Mouse (Mus musculus): ENCODE measurements around the gene Abat. TPM values are rescaled to one million over a fixed set of nuclear protein-coding genes. Genes with fewer than 3 reads are reported as not detected.
"Not testable (repeated sequence)": the region's sequence is repeated elsewhere in the genome, so short reads cannot be mapped to it uniquely, and the experiment has no call there.

The Abat gene
- polyA plus RNA-seq, 1 experiment from 2014 or later: 16.2 TPM

DNA sequence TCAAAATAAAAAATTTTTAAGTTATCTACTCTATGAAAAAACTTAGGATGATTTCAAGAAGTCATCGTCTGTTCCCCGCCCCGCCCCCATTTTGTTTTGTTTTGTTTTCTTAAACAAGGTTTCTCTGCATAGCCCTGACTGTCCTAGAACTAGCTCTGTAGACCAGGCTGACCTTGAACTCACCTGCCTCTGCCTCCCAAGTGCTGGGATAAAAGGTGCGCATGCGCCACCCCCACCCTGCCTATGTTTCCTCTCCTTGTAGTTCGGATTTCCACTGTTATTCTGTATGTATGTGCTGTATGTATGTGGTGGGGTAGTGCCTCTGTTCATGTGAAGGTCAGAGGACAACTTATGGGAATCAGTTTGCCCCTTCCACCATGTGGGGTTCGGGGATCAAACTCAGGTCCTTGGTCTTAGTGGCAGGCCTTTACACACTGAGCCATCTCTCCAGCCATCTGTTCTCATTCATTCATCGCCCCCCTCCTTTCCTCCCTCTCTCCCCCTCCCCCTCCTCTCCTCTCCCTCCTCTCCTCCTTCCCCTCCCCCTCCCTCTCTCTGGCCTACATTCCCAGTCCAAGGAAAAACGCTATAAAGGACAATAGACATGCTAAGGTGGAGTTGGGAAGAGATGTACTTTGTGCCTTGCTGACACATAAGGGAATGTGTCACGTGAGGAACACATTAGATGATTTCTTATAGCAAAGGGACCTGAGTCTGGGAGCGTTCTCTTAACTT lies 21.4 kb downstream of the Abat start:
- Histone ChIP-seq H3K4me3 (ENCODE audit: low read depth, low read length) (no peak overlapping the region), H3K4me1 (ENCODE audit: control insufficient read depth, insufficient read depth, low read length) (no peaks in the 10 kb centered on the region), H3K27me3 (ENCODE audit: control insufficient read depth, insufficient read depth, low read length) (no peaks in the 10 kb centered on the region), H3K36me3 (ENCODE audit: control insufficient read depth, insufficient read depth, low read length) (no peaks in the 10 kb centered on the region), H3K9ac (replicated peaks; ENCODE audit: low read depth, low read length) (no peak overlapping the region), H3K9me3 (ENCODE audit: control insufficient read depth, low read depth, low read length) (no peaks in the 10 kb centered on the region), H3K4me2 (replicated peaks; ENCODE audit: low read depth, low read length) (no peak overlapping the region), H3K27ac (ENCODE audit: low read length) (no peak overlapping the region)
- no peak for ATAC-seq (ENCODE audit: insufficient number of reproducible peaks, insufficient read depth, low FRiP score, low read depth)
- 89% methylated on average over 11 of the region's 11 CpGs for WGBS

DNA sequence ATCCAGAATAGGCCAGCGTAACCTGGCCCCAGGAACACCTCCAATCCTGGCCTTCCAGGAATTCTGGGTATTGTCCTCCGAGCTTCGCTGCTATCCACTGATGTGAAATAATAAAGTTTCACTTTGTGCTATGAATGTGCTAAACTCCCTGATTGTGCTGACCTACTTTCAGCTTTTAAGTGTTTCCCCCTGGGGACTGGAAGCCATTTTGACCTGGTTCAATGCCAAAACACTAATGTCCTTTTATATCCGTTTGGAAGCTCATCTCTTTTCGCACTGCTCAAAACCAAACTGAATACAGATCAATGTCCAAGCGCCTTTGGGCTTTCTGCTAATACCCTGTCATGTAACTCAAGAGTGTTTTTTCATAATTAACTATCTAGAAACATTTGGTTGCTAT lies 22.2 kb downstream of the Abat start:
- Histone ChIP-seq H3K27ac (ENCODE audit: low read length) (no peak overlapping the region), H3K36me3 (ENCODE audit: control insufficient read depth, insufficient read depth, low read length) (no peaks in the 10 kb centered on the region), H3K4me1 (ENCODE audit: control insufficient read depth, insufficient read depth, low read length) (no peaks in the 10 kb centered on the region), H3K4me2 (replicated peaks; ENCODE audit: low read depth, low read length) (no peak overlapping the region), H3K9ac (replicated peaks; ENCODE audit: low read depth, low read length) (no peak overlapping the region), H3K9me3 (ENCODE audit: control insufficient read depth, low read depth, low read length) (no peaks in the 10 kb centered on the region), H3K27me3 (ENCODE audit: control insufficient read depth, insufficient read depth, low read length) (no peaks in the 10 kb centered on the region), H3K4me3 (ENCODE audit: low read depth, low read length) (no peak overlapping the region)
- 87% methylated on average over 6 of the region's 6 CpGs for WGBS
- no peak for ATAC-seq (ENCODE audit: insufficient number of reproducible peaks, insufficient read depth, low FRiP score, low read depth)

DNA sequence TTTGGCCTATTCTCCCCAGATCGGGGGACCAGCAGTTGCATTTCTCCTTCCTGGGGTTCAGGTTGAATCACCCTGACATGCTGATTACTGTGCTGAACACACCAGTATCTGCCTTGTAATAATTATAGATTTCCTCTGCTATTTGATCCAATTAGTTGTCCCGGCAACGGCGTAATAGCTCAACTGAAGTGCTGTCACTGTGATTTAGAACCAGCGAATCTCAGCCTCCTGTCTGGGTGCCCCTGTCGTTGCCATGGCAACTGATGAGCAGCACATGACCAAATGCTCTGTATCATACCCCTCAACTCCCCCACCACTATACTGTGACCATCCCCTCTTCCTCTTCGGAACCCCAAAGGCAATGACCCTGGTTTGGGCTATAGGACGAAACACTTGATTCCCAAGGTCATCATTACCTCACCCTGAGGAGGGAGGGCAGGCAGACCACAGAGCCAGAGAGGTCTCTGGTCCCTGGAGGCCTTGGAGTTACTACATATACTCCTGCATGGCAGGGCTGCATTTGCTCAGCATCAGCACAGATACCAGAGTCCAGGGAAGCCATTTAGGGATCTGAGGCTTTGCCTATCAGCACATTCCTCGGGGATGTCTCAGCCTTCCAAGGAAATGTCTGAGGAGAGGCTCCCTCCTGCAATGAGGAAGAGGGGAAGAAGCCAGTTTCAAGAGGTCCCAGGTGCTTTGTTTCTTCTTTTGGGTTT lies 26.1 kb downstream of the Abat start:
- H3K4me3 ChIP-seq (ENCODE audit: low read depth, low read length): no peak overlapping the region
- no peak overlapping the region for H3K9ac ChIP-seq (replicated peaks; ENCODE audit: low read depth, low read length)
- H3K4me1 ChIP-seq (ENCODE audit: control insufficient read depth, insufficient read depth, low read length): no peaks in the 10 kb centered on the region
- H3K27me3 ChIP-seq (ENCODE audit: control insufficient read depth, insufficient read depth, low read length): no peaks in the 10 kb centered on the region
- H3K9me3 ChIP-seq (ENCODE audit: control insufficient read depth, low read depth, low read length): no peaks in the 10 kb centered on the region
- H3K4me2 ChIP-seq (replicated peaks; ENCODE audit: low read depth, low read length): no peak overlapping the region
- WGBS: 45% methylated on average over 9 of the region's 9 CpGs
- H3K36me3 ChIP-seq (ENCODE audit: control insufficient read depth, insufficient read depth, low read length): no peaks in the 10 kb centered on the region
- peak; percentile 14; the same call in 1 of the 2 replicates for ATAC-seq (ENCODE audit: insufficient number of reproducible peaks, insufficient read depth, low FRiP score, low read depth)
- H3K27ac ChIP-seq (ENCODE audit: low read length): no peak overlapping the region; the same call in 1 of the 2 replicates

DNA sequence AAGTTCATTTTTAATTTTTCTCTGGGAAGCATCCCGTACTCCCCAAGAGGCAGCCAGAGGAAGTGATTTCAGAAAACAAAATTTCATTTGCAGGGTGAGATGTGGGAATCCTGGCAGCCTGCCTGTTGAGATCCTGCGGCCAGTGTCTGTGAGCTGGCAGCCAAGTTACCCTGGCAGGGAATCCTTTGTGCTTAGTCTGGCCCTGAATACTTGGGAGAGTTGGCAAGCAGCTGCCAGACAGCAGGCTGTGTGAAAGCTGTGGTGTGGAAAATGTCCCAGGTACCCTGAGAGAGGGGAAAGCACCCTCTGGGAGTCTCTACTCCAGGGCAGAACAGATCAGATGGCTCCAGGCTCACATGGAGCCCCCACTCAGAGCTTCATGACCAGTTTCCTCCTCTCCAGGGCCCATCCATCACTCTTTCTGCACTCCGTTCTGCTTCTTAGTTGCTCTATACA lies 27.7 kb downstream of the Abat start:
- no peaks in the 10 kb centered on the region for H3K36me3 ChIP-seq (ENCODE audit: control insufficient read depth, insufficient read depth, low read length)
- no peak overlapping the region for H3K9ac ChIP-seq (replicated peaks; ENCODE audit: low read depth, low read length)
- H3K9me3 ChIP-seq (ENCODE audit: control insufficient read depth, low read depth, low read length): no peaks in the 10 kb centered on the region
- no peak for ATAC-seq (ENCODE audit: insufficient number of reproducible peaks, insufficient read depth, low FRiP score, low read depth)
- H3K4me2 ChIP-seq (replicated peaks; ENCODE audit: low read depth, low read length): no peak overlapping the region
- H3K4me3 ChIP-seq (ENCODE audit: low read depth, low read length): no peak overlapping the region
- no peaks in the 10 kb centered on the region for H3K4me1 ChIP-seq (ENCODE audit: control insufficient read depth, insufficient read depth, low read length)
- H3K27ac ChIP-seq (ENCODE audit: low read length): no peak overlapping the region
- WGBS: 52% methylated on average over 3 of the region's 3 CpGs
- no peaks in the 10 kb centered on the region for H3K27me3 ChIP-seq (ENCODE audit: control insufficient read depth, insufficient read depth, low read length)

DNA sequence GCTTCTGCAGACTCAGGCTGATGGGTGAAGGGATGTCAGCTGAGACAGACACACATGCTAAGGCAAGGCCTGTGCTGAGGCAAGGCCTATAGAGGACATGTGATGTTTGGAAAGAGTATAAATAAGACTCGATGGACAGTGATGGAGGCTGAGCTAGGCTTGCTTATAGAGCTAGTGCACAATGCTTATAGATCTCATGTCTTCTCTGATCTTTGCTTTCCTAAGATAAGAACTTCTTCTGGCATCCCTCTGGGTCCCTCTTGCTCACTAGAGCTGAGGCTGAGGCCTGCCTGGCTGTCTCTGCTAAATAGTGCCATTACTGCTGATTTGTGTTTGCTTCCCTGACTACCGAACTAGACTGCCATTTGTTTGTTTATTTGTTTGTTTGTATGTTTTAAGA lies 34.6 kb downstream of the Abat start:
- Histone ChIP-seq H3K27me3 (ENCODE audit: control insufficient read depth, insufficient read depth, low read length) (no peaks in the 10 kb centered on the region), H3K4me2 (replicated peaks; ENCODE audit: low read depth, low read length) (no peak overlapping the region), H3K4me1 (ENCODE audit: control insufficient read depth, insufficient read depth, low read length) (no peaks in the 10 kb centered on the region), H3K36me3 (ENCODE audit: control insufficient read depth, insufficient read depth, low read length) (no peaks in the 10 kb centered on the region; the same call in 1 of the 2 replicates), H3K27ac (ENCODE audit: low read length) (no peak overlapping the region), H3K9me3 (ENCODE audit: control insufficient read depth, low read depth, low read length) (no peaks in the 10 kb centered on the region), H3K9ac (replicated peaks; ENCODE audit: low read depth, low read length) (no peak overlapping the region), H3K4me3 (ENCODE audit: low read depth, low read length) (no peak overlapping the region)
- WGBS: 79% methylated on average over 2 of the region's 2 CpGs
- no peak for ATAC-seq (ENCODE audit: insufficient number of reproducible peaks, insufficient read depth, low FRiP score, low read depth)

DNA sequence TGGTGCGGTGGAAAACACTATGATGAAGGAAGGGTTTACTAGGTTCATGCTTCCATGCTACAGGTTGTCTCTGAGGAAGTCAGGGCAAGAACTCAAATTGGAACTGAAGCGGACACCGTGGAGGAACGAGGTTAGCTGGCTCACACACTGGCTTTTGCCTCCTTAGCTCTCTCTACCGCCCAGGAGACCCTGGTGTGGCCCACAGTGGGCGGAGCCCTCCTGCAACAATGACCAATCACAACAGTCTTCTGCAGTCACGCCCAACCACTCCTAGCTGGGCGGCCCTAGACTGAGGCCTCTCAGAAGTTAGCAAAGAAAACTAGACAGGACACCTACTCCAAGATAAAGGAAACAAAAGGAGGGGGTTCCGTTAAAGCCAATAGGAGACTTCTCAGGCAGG lies 36.3 kb downstream of the Abat start:
- H3K36me3 ChIP-seq (ENCODE audit: control insufficient read depth, insufficient read depth, low read length): no peaks in the 10 kb centered on the region; the same call in 1 of the 2 replicates
- 65% methylated on average over 9 of the region's 9 CpGs for WGBS

DNA sequence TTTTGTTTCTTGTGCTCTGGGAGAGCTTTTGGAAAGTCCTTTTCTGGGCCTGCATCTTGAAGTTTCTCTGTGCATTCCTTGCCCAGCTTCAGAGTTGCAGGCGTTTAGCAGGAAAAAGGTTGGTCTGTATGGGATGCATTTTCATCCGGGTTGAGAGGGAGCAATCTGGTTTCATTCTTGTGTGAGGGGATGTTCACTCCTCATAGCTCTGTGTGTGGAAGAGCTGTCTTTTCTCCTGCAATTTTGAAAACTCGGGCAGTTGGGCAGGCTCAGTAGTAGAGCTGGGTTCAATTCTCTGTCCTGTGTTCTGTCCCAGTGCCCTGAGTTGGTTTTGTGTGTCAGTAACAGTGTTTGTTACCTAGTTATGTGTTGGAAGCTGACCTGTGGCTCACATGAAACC lies 41.1 kb downstream of the Abat start:
- no peak overlapping the region for H3K9ac ChIP-seq (replicated peaks; ENCODE audit: low read depth, low read length)
- H3K4me2 ChIP-seq (replicated peaks; ENCODE audit: low read depth, low read length): no peak overlapping the region
- no peak overlapping the region for H3K4me3 ChIP-seq (ENCODE audit: low read depth, low read length)
- WGBS: 84% methylated on average over 3 of the region's 3 CpGs
- ATAC-seq (ENCODE audit: insufficient number of reproducible peaks, insufficient read depth, low FRiP score, low read depth): no peak
- no peak overlapping the region for H3K27ac ChIP-seq (ENCODE audit: low read length)
- peaks cover 2% of the 10 kb centered on the region; the same call in 1 of the 2 replicates for H3K9me3 ChIP-seq (ENCODE audit: control insufficient read depth, low read depth, low read length)
- no peaks in the 10 kb centered on the region for H3K4me1 ChIP-seq (ENCODE audit: control insufficient read depth, insufficient read depth, low read length)
- H3K27me3 ChIP-seq (ENCODE audit: control insufficient read depth, insufficient read depth, low read length): no peaks in the 10 kb centered on the region
- H3K36me3 ChIP-seq (ENCODE audit: control insufficient read depth, insufficient read depth, low read length): no peaks in the 10 kb centered on the region

More for the DNA sequence above, 36.3 kb downstream of the Abat start:
- no peak for ATAC-seq (ENCODE audit: insufficient number of reproducible peaks, insufficient read depth, low FRiP score, low read depth)
- Histone ChIP-seq H3K4me1 (ENCODE audit: control insufficient read depth, insufficient read depth, low read length) (no peaks in the 10 kb centered on the region), H3K4me2 (replicated peaks; ENCODE audit: low read depth, low read length) (no peak overlapping the region), H3K9ac (replicated peaks; ENCODE audit: low read depth, low read length) (no peak overlapping the region), H3K27me3 (ENCODE audit: control insufficient read depth, insufficient read depth, low read length) (no peaks in the 10 kb centered on the region), H3K4me3 (ENCODE audit: low read depth, low read length) (no peak overlapping the region), H3K27ac (ENCODE audit: low read length) (no peak overlapping the region), H3K9me3 (ENCODE audit: control insufficient read depth, low read depth, low read length) (no peaks in the 10 kb centered on the region)

DNA sequence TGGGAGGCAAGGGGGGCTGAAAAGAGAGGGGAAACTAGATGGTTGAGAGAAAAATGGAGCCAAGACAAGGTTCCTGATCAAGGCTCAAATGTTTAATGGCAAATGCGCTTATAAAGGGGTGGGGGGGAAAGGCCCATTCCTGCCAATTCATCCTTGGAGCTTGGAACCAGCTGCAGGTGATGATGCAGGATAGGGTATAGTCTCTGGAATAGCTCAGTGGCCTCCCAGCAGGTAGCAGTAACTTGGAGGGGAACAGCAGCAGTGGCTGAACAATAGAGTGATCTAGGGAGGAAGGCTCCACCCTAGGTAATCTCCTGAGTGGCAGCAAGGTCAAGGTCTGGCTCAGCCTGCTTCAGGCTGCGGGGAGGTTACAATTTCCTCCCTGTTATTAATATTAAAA lies 41.5 kb downstream of the Abat start:
- WGBS: 91% methylated on average over 2 of the region's 2 CpGs
- ATAC-seq (ENCODE audit: insufficient number of reproducible peaks, insufficient read depth, low FRiP score, low read depth); H3K27ac ChIP-seq (ENCODE audit: low read length): not testable (repeated sequence)

More for the DNA sequence above, 41.5 kb downstream of the Abat start:
- H3K27me3 ChIP-seq (ENCODE audit: control insufficient read depth, insufficient read depth, low read length); H3K4me2 ChIP-seq (replicated peaks; ENCODE audit: low read depth, low read length); H3K4me3 ChIP-seq (ENCODE audit: low read depth, low read length); H3K4me1 ChIP-seq (ENCODE audit: control insufficient read depth, insufficient read depth, low read length); H3K36me3 ChIP-seq (ENCODE audit: control insufficient read depth, insufficient read depth, low read length); H3K9ac ChIP-seq (replicated peaks; ENCODE audit: low read depth, low read length); H3K9me3 ChIP-seq (ENCODE audit: control insufficient read depth, low read depth, low read length): not testable (repeated sequence)

All from stomach, embryonic 14.5 days (tissue).